Mouse (Mus musculus): Measurements from ENCODE around the gene Guca1a.
"Not testable (repeated sequence)": the region's sequence is repeated elsewhere in the genome, so short reads cannot be mapped to it uniquely, and the experiment has no call there.

Guca1a gene

GRCm38 (mm10) chr17:47409897-47410861 is 9.8 kb upstream of the Guca1a start:
- DNase-seq (ENCODE audit: low spot score), result not testable (repeated sequence)

- DNase-seq (ENCODE audit: low spot score), result peak; percentile 79
These were observed 8.1 kb upstream of the Guca1a start for GRCm38 (mm10) chr17:47408558-47408898.

GRCm38 (mm10) chr17:47407717-47408557 is 7.6 kb upstream of the Guca1a start:
- DNase-seq (ENCODE audit: low spot score), result no peak

- no peak for DNase-seq (ENCODE audit: low spot score)
These were observed 1.3 kb downstream of the Guca1a start for GRCm38 (mm10) chr17:47399091-47399490.

GRCm38 (mm10) chr17:47395376-47395913 is 4.9 kb downstream of the Guca1a start:
- peak; percentile 74 for DNase-seq (ENCODE audit: low spot score)

GRCm38 (mm10) chr17:47394223-47394869 is 6.0 kb downstream of the Guca1a start:
- DNase-seq (ENCODE audit: low spot score), result peak; percentile 17

- peak; percentile 74 for DNase-seq (ENCODE audit: low spot score)
These were observed 13.7 kb downstream of the Guca1a start for GRCm38 (mm10) chr17:47386649-47387048.

- DNase-seq (ENCODE audit: low spot score), result no peak
These were observed 15.2 kb downstream of the Guca1a start, which contains the start of gene Guca1b for GRCm38 (mm10) chr17:47385145-47385544. Guca1b (plus strand) TSS chr17:47385393.

GRCm38 (mm10) chr17:47384064-47384463 is 16.3 kb downstream of the Guca1a start:
- DNase-seq (ENCODE audit: low spot score), result no peak

GRCm38 (mm10) chr17:47383266-47383665 is 17.1 kb downstream of the Guca1a start:
- no peak for DNase-seq (ENCODE audit: low spot score)

GRCm38 (mm10) chr17:47381917-47382316 is 18.5 kb downstream of the Guca1a start:
- DNase-seq (ENCODE audit: low spot score), result no peak

- DNase-seq (ENCODE audit: low spot score), result no peak
These were observed 22.3 kb downstream of the Guca1a start for GRCm38 (mm10) chr17:47378133-47378532.

- no peak for DNase-seq (ENCODE audit: low spot score)
These were observed 23.6 kb downstream of the Guca1a start for GRCm38 (mm10) chr17:47376779-47377280.

GRCm38 (mm10) chr17:47373991-47374390 is 26.4 kb downstream of the Guca1a start:
- DNase-seq (ENCODE audit: low spot score), result no peak

- DNase-seq (ENCODE audit: low spot score), result peak; percentile 69
These were observed 28.9 kb downstream of the Guca1a start for GRCm38 (mm10) chr17:47371451-47371850.

- no peak for DNase-seq (ENCODE audit: low spot score)
These were observed 31.3 kb downstream of the Guca1a start for GRCm38 (mm10) chr17:47369087-47369443.

GRCm38 (mm10) chr17:47368401-47369086 is 31.8 kb downstream of the Guca1a start, which contains the start of gene Mrps10:
Mrps10 (plus strand) TSS chr17:47368887.
- peak; percentile 86 for DNase-seq (ENCODE audit: low spot score)

- DNase-seq (ENCODE audit: low spot score), result no peak
These were observed 39.0 kb downstream of the Guca1a start for GRCm38 (mm10) chr17:47361343-47361742.

- DNase-seq (ENCODE audit: low spot score), result peak; percentile 57
These were observed 40.4 kb downstream of the Guca1a start for GRCm38 (mm10) chr17:47359964-47360363.

- no peak for DNase-seq (ENCODE audit: low spot score)
These were observed 50.6 kb downstream of the Guca1a start for GRCm38 (mm10) chr17:47349721-47350319.

All from urinary bladder, postnatal 14 days (tissue).